Mouse (Mus musculus) gastrocnemius, adult 2 months (tissue): ENCODE results near the gene Arhgef19. TPM values are rescaled to one million over a fixed set of nuclear protein-coding genes. Genes with fewer than 3 reads are reported as not detected.

Experiments used
- DNase-seq: peaks from one replicate; pipeline ENCODE4 v3.0.0; 2022
- H3K27ac ChIP-seq: fragments of 200-600 bp; 2 replicates; pipeline ENCODE4 v1.8.1; 2022; ENCODE audit warnings: mild to moderate bottlenecking
- H3K4me3 ChIP-seq: fragments of 200-600 bp; 2 replicates; pipeline ENCODE4 v1.8.1; 2022; ENCODE audit warnings: mild to moderate bottlenecking, moderate library complexity
- CTCF ChIP-seq: fragments of 200-600 bp; IDR thresholded peaks from 2 replicates; pipeline ENCODE4 v1.8.1; 2022; ENCODE audit warnings: antibody characterized with exemption, mild to moderate bottlenecking, moderate library complexity
- intact Hi-C: fragments of 180-260 bp; cut with DNase I; formaldehyde crosslinking; loops from one replicate; pipeline ENCODE4 v1.15.1; 2025
- total RNA-seq, 2 experiments: library from RNA; stranded (reverse); gene quantifications; 2 replicates each; pipeline ENCODE4 v1.2.3; 2021

Arhgef19 gene
- total RNA-seq, 2 experiments from 2014 or later, result 0.31 to 0.33 TPM

GRCm38 (mm10) chr4:141272878-141273277 lies 33.6 kb downstream of the Arhgef19 start:
- no peak for TF ChIP-seq CTCF
- intact Hi-C loops, result loop anchor here (1.0 kb wide), 1 partner anchor 90 kb away; no protein-coding TSS in a partner anchor
- no peak for DNase-seq
- Histone ChIP-seq H3K4me3 (peak overlapping the region; percentile 49), H3K27ac (peak overlapping the region; percentile 44; the same call in 1 of the 2 replicates)

DNA sequence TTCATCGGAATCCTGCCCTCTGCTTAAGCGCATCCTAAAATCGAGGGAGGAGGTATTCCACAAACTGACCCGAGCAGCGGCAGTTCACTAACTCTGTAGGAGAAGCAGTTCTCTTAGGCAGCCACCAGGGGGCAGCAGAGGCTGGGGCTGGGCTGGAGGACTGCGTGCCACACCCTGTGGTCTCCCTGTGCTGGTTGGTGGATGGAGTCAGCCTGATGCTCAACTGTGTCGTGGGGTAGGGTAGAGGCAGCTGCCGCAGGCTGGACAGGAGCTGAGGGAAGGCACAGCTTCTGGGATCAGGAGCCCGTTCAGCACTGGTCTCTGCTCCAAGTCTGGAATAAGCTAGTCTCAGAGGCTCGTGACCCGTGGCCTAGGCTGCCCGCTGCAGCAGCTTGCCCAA lies 34.0 kb downstream of the Arhgef19 start:
- TF ChIP-seq CTCF, result no peak; the same call in 1 of the 2 replicates
- peak overlapping the region; percentile 49 for H3K4me3 ChIP-seq
- peak; percentile 90 for DNase-seq
- H3K27ac ChIP-seq, result peak overlapping the region; percentile 44
- intact Hi-C loops, result loop anchor here (1.0 kb wide), 1 partner anchor 90 kb away; no protein-coding TSS in a partner anchor

GRCm38 (mm10) chr4:141274485-141275341 lies 35.4 kb downstream of the Arhgef19 start:
- Histone ChIP-seq H3K4me3 (no peak overlapping the region), H3K27ac (peak overlapping the region; percentile 12; the same call in 1 of the 2 replicates)
- DNase-seq, result no peak
- intact Hi-C loops, result no loop called here
- TF ChIP-seq CTCF, result no peak

- peak overlapping the region; percentile 84 for H3K27ac ChIP-seq
- no peak for DNase-seq
- intact Hi-C loops, result no loop called here
- H3K4me3 ChIP-seq, result no peak overlapping the region
- no peak for TF ChIP-seq CTCF
These were observed 37.9 kb downstream of the Arhgef19 start for GRCm38 (mm10) chr4:141277157-141277556.

DNA sequence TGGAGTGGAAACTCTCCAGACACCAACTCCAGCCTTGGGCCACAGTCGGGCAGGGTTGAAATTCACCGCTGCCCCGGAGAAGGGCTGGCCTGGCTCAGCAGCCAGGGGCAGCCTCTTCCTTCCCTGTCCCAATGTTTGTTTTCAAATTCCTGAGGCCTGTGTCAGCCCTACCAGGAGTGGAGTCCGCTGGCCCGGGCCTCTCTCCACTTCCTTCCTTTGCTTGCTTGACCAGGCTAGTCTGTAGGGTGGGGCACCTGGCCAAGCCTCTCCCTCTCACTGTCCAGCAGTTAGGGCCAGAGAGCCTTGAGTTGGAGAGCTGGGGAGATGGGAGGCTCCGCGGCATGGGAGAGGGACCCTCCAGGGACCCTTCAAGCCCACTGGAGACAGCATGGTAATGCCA lies 38.9 kb downstream of the Arhgef19 start:
- peak; percentile 88 for DNase-seq
- intact Hi-C loops, result no loop called here
- TF ChIP-seq CTCF, result peak; percentile 30; the same call in 1 of the 2 replicates
- Histone ChIP-seq H3K4me3 (peak overlapping the region; percentile 64), H3K27ac (peak overlapping the region; percentile 84)

DNA sequence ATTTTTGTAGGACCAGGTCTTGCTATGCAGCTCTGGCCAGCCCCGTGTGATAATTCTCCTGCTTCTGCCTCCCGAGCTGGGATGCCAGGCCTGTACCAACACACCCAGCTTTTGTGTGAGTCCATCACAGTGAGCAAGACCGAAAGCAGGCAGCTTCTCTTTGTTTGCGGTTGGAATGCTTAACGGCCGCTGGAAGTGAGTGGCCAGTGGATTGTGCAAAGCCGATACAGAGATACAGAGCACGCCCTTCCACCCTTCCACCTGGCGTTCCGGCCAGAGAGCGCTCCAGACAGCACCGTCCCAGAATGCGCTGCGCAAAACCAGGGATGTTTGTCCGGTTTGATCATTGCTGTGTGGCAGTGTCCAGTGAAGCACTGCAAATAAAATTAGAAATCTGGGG lies 40.0 kb downstream of the Arhgef19 start:
- peak overlapping the region; percentile 84 for H3K27ac ChIP-seq
- DNase-seq, result no peak
- peak overlapping the region; percentile 64 for H3K4me3 ChIP-seq
- no peak for TF ChIP-seq CTCF
- intact Hi-C loops, result no loop called here

- no peak for DNase-seq
- peak overlapping the region; percentile 84 for H3K27ac ChIP-seq
- TF ChIP-seq CTCF, result no peak
- H3K4me3 ChIP-seq, result no peak overlapping the region
- intact Hi-C loops, result no loop called here
These were observed 40.5 kb downstream of the Arhgef19 start for GRCm38 (mm10) chr4:141279783-141280182.

DNA sequence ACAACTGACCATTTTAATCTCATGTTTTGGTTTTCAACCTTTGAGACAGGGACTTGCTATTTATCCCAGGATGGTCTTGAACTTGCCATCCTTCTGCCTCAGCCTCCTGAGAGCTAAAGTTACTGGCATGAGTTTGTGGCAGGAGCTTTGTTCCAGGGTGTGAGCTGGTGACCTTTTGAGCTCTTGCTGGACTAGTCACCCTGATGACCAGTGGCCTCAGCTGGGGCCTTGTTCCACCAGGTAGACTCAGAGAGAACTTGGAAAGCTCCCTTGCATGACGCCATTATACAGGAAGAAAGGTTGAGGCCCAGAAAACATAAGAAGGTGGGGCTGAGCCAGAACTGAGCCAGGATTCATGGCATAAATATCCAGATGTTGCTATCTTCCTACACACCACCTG lies 41.2 kb downstream of the Arhgef19 start:
- intact Hi-C loops, result no loop called here
- H3K4me3 ChIP-seq, result no peak overlapping the region
- H3K27ac ChIP-seq, result no peak overlapping the region
- no peak for TF ChIP-seq CTCF
- DNase-seq, result no peak

GRCm38 (mm10) chr4:141281153-141281552 lies 41.9 kb downstream of the Arhgef19 start:
- no peak overlapping the region for H3K27ac ChIP-seq
- DNase-seq, result no peak
- TF ChIP-seq CTCF, result no peak
- intact Hi-C loops, result no loop called here
- no peak overlapping the region for H3K4me3 ChIP-seq

- TF ChIP-seq CTCF, result no peak
- intact Hi-C loops, result no loop called here
- H3K27ac ChIP-seq, result no peak overlapping the region
- H3K4me3 ChIP-seq, result no peak overlapping the region
- DNase-seq, result no peak
These were observed 42.3 kb downstream of the Arhgef19 start for GRCm38 (mm10) chr4:141281578-141281977.

DNA sequence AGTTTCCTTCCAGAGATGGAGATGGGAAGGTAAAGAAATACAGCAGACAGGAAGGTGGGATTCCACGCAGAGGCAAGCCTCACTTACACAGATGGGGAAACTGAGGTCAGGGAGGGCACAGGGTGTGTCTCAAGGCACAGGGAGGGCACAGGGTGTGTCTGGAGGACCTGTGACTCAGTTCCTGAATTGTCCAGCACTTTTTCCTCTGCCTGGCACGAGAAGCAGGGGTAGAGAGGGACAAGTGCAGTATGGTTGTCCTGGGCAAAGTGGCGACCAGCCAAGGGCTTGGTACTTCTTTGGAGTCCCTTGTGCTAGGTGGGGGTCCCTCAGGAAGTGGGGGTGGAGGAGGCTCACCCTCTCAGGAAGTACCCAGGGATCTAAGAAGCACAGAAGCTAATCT lies 42.8 kb downstream of the Arhgef19 start:
- Histone ChIP-seq H3K27ac (no peak overlapping the region), H3K4me3 (no peak overlapping the region)
- intact Hi-C loops, result no loop called here
- no peak for TF ChIP-seq CTCF
- no peak for DNase-seq

GRCm38 (mm10) chr4:141282623-141283022 lies 43.3 kb downstream of the Arhgef19 start:
- no peak overlapping the region for H3K4me3 ChIP-seq
- H3K27ac ChIP-seq, result no peak overlapping the region
- no peak for DNase-seq
- no peak for TF ChIP-seq CTCF
- intact Hi-C loops, result no loop called here

DNA sequence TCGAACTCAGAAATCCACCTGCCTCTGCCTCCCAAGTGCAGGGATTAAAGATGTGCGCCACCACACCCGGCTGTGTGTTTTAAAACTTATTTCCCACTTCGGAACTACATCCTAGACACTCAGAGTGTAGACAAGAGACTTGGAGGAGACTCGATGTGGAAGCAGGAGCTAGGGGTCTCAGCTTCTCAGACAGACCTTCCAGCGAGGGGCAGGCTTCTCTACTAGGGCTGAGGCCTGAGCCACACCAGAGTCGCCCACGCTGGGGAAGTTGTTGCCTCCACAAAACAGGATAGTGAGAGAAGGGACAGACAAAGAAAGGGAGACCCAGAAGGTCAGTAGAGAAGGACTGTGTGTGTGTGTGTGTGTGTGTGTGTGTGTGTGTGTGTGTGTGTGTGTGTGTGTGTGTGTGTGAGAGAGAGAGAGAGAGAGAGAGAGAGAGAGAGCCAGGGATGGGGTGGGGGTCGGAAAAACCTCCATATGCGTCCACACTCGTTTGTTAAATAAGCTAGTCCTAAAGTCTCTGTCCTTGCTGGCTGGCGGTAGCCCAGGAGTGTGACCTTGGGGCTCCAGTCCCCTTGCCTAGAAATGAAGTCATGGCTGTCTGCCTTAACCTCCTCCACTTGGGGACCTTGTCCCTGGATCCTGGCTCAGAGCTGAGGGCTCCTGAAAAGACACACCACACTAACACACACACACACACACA lies 44.0 kb downstream of the Arhgef19 start:
- intact Hi-C loops, result no loop called here
- DNase-seq, result no peak
- Histone ChIP-seq H3K4me3 (no peak overlapping the region), H3K27ac (no peak overlapping the region)
- no peak for TF ChIP-seq CTCF
